In genomic region chr7:62922246-62922645, GRCm38 (mm10) we compare ENCODE assay signal across 9 mouse cellular contexts.
A peak's percentile ranks its signal among the peaks of the same experiment; 100 is the strongest.
DNase-seq lines count a peak whose midpoint lies in the region; ATAC-seq lines count a peak whose summit lies in the region.
"Had no signal": no experiment of that assay in that cellular context is flagged by ENCODE, and none has a peak within 500 bp of the region (broad histone marks: within the 10 kb centered on the region; RNA-seq: fewer than 3 reads in every experiment).

No protein-coding gene starts in this region.

- H3K4me3 ChIP-seq in kidney, embryonic 14.5 days (ENCODE audit: low read length): no peak overlapping the region
- H3K4me3 ChIP-seq: hindbrain, embryonic 15.5 days had no signal

- no peaks in the 10 kb centered on the region for H3K36me3 ChIP-seq in kidney, embryonic 14.5 days (ENCODE audit: control insufficient read depth, insufficient read depth, low read length)
- H3K36me3 ChIP-seq: hindbrain, embryonic 15.5 days had no signal

- H3K4me1 ChIP-seq in kidney, embryonic 14.5 days (ENCODE audit: control insufficient read depth, insufficient read depth, low read length): no peaks in the 10 kb centered on the region
- H3K4me1 ChIP-seq: hindbrain, embryonic 15.5 days had no signal

- DNase-seq in kidney, adult 9 months: peak; percentile 31
- DNase-seq in R1 (ENCODE audit: low read depth, low spot score): peak; percentile 37
- DNase-seq in embryo, embryonic 10 days (ENCODE audit: low spot score): peak; percentile 51
- peak; percentile 20 to 45 for DNase-seq in layer of hippocampus, postnatal 36 days
- DNase-seq in right cerebral cortex, adult 2 months (ENCODE audit: low spot score in 2 of 2): peak; percentile 62 to 64
- DNase-seq in urinary bladder, postnatal 36 days (ENCODE audit: low spot score in 2 of 2): no peak
- DNase-seq in spleen, postnatal 36 days (ENCODE audit: low spot score in 2 of 2): no peak

- no peaks in the 10 kb centered on the region for H3K9me3 ChIP-seq in kidney, embryonic 14.5 days (ENCODE audit: control insufficient read depth, low read length)
- H3K9me3 ChIP-seq: hindbrain, embryonic 15.5 days had no signal

- no peak overlapping the region for H3K4me2 ChIP-seq in kidney, embryonic 14.5 days (replicated peaks; ENCODE audit: low read depth, low read length)
- H3K4me2 ChIP-seq: hindbrain, embryonic 15.5 days had no signal

- no peak overlapping the region for H3K9ac ChIP-seq in kidney, embryonic 14.5 days (ENCODE audit: low read depth, low read length)
- H3K9ac ChIP-seq: hindbrain, embryonic 15.5 days had no signal

- H3K27ac ChIP-seq in kidney, embryonic 14.5 days (ENCODE audit: low read depth, low read length): no peak overlapping the region
- H3K27ac ChIP-seq: hindbrain, embryonic 15.5 days had no signal

- no peaks in the 10 kb centered on the region for H3K27me3 ChIP-seq in kidney, embryonic 14.5 days (ENCODE audit: control insufficient read depth, insufficient read depth, low read length)
- H3K27me3 ChIP-seq: hindbrain, embryonic 15.5 days had no signal

- ATAC-seq in kidney, embryonic 14.5 days (ENCODE audit: low FRiP score, low TSS enrichment): no peak

- 0% methylated on average over 1 of the region's 1 CpGs for WGBS in kidney, embryonic 14.5 days

Comparison
In these comparisons a context has a peak if more than half of its experiments do, and no peak if none do; other contexts are left out.
1. DNase-seq: peak in kidney, adult 9 months (single experiment), R1 (single experiment), embryo, embryonic 10 days (single experiment), layer of hippocampus, postnatal 36 days (2 of 2) and right cerebral cortex, adult 2 months (2 of 2); none in urinary bladder, postnatal 36 days (0 of 2) and spleen, postnatal 36 days (0 of 2).